In the genomic region with DNA sequence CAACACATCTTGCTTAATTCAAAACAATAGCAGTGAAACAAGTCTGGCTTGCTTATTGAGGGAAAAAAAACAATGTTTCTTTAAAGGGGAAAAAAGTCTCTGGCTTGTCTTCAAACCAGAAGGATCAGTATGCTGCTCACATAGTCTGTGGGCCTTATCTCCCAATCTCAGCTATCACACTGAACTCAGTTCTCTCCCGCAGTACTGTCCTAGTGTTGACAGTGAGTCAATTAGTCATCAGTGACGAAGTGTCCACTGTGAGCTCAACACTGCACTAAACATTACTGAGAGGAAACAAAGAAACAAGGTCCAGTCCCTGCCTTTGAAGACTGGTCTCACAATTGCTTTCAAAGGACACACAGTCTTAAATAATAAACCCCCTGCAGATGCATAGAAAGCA, we compare ENCODE assay signal across 21 mouse cellular contexts.
"Had no signal": no experiment of that assay in that cellular context is flagged by ENCODE, and none has a peak within 500 bp of the region (broad histone marks: within the 10 kb centered on the region; RNA-seq: fewer than 3 reads in every experiment).

No protein-coding gene starts in this region.

- H3K4me2 ChIP-seq: limb, embryonic 13.5 days; liver, embryonic 12.5 days; liver, embryonic 15.5 days; midbrain, embryonic 13.5 days; neural tube, embryonic 13.5 days; stomach, embryonic 15.5 days had no signal

- H3K9me3 ChIP-seq: limb, embryonic 10.5 days; limb, embryonic 13.5 days; liver, embryonic 12.5 days; liver, embryonic 15.5 days; midbrain, embryonic 13.5 days; neural tube, embryonic 13.5 days; stomach, embryonic 15.5 days had no signal

- ATAC-seq: intestine, postnatal 0 days; liver, embryonic 12.5 days; midbrain, embryonic 13.5 days had no signal

- H3K27me3 ChIP-seq: limb, embryonic 13.5 days; liver, embryonic 12.5 days; liver, embryonic 15.5 days; midbrain, embryonic 13.5 days; neural tube, embryonic 13.5 days; stomach, embryonic 15.5 days had no signal

- H3K9ac ChIP-seq: limb, embryonic 13.5 days; liver, embryonic 12.5 days; liver, embryonic 15.5 days; midbrain, embryonic 13.5 days; neural tube, embryonic 13.5 days; stomach, embryonic 15.5 days had no signal

- DNase-seq: kidney, adult 2 months; kidney, postnatal 25 days; layer of hippocampus, adult 9-11 months; liver; lung, adult 18-20 months; retina, postnatal 1 day; right cerebral cortex, postnatal 25 days; spleen, adult 18-20 months; thymus, postnatal 25 days had no signal

- H3K4me3 ChIP-seq: layer of hippocampus, adult 2 months; limb, embryonic 10.5 days; limb, embryonic 13.5 days; liver, embryonic 12.5 days; liver, embryonic 15.5 days; midbrain, embryonic 13.5 days; myocyte; neural tube, embryonic 13.5 days; stomach, embryonic 15.5 days had no signal

- H3K27ac ChIP-seq: kidney, postnatal 0 days; layer of hippocampus, adult 2 months; limb, embryonic 10.5 days; limb, embryonic 13.5 days; liver, embryonic 12.5 days; liver, embryonic 15.5 days; macrophage; midbrain, embryonic 13.5 days; neural tube, embryonic 13.5 days; stomach, embryonic 15.5 days had no signal

- H3K4me1 ChIP-seq: limb, embryonic 10.5 days; limb, embryonic 13.5 days; liver, embryonic 12.5 days; liver, embryonic 15.5 days; midbrain, embryonic 13.5 days; neural tube, embryonic 13.5 days; stomach, embryonic 15.5 days had no signal

- H3K36me3 ChIP-seq: limb, embryonic 10.5 days; limb, embryonic 13.5 days; liver, embryonic 12.5 days; liver, embryonic 15.5 days; midbrain, embryonic 13.5 days; neural tube, embryonic 13.5 days; stomach, embryonic 15.5 days had no signal
